Mouse (Mus musculus) thymus, postnatal 10 days (tissue): Measurements from ENCODE around the gene Arhgap35.

Source experiments
- DNase-seq, 2 experiments: peaks; one replicate each; pipeline ENCODE4 v3.0.0; 2021; ENCODE audit warnings: low spot score in 2 of 2

Gene Arhgap35

DNA sequence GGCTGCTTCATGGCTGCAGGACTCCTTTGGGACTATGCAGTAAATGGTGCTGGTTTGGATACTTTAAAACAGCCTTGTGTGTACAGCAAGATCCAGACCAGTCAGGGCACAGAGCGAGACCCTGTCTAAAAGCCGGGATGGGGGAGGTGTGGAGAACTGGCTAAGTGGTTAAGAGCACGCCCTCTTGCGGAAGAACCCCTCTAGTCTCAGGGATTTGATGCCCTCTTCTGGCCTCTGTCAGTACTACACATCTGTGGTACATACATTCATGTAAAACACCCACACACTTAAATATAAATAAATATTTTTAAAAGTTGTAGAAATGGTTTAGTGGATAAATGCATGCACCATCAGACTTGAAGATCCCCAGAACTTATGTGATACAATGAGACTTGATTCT lies 148.2 kb downstream of the Arhgap35 start:
- peak in 1 of 2 experiments; percentile 48 for DNase-seq

GRCm38 (mm10) chr7:16465568-16465967 lies 149.2 kb downstream of the Arhgap35 start:
- DNase-seq = no peak

GRCm38 (mm10) chr7:16465160-16465559 lies 149.6 kb downstream of the Arhgap35 start:
- peak; percentile 29 to 73 for DNase-seq

DNA sequence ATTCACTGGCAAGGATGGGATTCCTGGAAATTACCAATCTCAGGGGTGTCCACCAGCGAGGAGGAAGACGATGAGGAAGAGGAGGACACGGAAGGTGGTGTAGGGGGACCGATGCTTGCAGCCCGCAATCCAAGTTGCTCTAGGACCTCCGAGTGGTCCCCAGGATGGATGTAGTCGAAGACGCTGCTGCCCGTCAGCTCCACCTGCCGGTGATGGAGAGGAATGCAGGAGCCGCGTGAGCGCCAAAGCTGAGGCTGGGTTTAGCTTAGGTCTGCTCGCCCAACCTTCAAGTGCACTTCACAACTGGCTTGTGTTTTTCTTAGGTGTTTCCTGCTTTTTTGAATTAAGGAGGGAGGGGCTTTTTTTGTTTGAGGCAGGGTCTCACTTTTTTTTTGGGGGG lies 151.6 kb downstream of the Arhgap35 start:
- peak; percentile 68 to 90 for DNase-seq

DNA sequence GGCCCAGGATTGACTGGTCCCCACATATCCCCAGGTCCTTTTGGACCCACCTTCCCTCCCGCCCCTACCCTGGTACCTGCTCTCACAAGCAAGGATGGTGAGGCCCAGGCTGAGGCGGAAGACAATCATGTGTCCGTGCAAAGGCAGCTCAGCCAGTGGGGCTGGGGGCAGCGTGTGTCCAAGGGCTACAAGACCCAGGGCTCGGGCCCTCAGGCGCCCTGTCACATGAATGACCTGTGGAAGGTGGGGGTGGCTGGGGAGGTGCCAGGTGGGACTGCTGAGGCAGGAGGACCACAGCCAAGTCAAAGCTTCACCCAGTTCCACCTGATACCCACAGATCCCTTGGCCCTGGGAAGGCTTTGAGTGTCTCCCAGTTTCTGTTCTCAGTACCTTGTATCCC lies 153.1 kb downstream of the Arhgap35 start:
- DNase-seq = no peak

DNA sequence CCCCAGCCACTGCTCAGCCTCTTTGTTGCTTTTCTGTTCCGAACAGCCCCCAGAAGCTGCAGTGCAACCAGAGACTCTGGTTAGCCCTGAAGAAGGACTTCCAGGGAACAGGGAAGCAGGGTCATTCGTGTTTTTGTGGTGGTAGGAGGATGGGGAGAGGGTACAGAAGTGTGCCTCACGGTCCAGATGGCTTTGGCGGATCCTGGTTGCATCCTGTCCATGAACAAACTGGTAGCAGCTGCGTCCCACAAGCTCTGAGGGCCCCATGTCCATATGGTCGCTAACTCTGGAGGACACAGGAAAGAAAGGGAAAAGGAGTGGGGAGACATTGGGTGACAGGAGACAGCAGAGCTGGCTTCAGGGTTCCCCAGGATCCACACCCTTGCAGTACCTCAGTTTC lies 153.6 kb downstream of the Arhgap35 start:
- no peak for DNase-seq

GRCm38 (mm10) chr7:16460566-16460965 lies 154.2 kb downstream of the Arhgap35 start:
- DNase-seq = no peak

DNA sequence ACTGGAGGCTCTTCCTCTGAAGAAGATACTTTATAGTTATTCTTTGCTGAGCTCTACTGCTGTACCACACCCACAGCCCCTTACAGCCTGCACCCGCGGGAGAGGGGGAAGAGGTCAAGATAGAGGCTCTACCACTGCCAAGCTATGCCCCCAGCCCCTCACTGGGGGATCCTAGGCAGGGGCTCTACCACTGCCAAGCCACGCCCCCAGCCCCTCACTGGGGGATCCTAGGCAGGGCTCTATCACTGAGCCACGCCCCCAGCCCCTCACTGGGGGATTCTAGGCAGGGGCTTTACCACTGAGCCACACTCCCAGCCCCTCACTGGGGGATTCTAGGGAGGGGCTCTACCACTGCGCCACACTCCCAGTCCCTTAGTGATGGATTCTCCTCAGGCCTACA lies 158.5 kb downstream of the Arhgap35 start:
- no peak for DNase-seq

DNA sequence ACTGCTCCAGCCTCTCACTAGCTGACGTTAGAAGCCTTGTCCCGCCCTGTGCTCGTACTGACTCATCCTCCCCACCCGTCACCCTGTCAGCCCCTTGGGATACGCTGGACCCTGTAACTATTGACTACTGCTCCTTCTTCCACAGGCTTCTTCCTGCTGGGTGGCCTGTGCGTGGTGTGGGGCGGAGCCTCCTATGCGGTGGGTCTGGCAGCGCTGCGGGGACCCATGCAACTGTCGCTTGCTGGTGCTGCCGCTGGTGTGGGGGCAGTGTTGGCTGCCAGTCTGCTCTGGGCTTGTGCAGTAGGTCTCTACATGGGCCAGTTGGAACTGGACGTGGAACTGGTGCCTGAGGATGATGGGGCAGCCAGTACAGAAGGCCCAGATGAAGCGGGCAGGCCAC lies 159.8 kb downstream of the Arhgap35 start:
- DNase-seq = no peak

DNA sequence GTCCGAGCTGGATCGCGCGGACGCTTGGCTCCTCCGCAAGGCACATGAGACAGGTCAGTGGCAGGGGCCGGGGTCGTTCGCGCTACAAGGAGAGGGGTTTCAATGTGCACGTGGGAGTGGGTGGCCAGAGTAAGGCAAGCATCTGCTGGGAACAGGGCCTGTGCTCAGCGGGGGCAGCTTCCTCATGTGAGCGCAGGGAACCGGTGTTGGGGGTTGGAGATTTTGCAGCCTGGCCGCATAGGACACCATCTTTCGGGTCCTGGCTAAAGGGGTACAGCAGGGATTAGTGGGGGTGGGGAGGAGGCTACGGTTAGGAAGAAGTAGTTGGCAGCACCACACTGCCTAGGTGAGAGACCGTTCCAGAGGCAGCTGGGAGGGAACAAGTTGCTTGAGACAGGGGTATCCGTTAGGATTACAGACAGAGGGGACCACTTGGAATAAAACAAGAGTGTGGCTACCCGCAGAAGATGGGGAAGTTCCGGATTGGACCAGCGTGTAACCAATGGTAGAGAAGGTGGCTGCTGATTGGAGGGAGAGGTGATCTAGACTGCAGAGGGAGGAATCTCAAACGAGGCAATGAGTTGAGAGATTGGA lies 161.6 kb downstream of the Arhgap35 start:
- DNase-seq = peak; percentile 22 to 33

GRCm38 (mm10) chr7:16452587-16453073 lies 162.2 kb downstream of the Arhgap35 start, which contains the start of gene Tmem160:
Gene Tmem160 (plus strand): TSS chr7:16452779.
- peak; percentile 87 to 91 for DNase-seq

DNA sequence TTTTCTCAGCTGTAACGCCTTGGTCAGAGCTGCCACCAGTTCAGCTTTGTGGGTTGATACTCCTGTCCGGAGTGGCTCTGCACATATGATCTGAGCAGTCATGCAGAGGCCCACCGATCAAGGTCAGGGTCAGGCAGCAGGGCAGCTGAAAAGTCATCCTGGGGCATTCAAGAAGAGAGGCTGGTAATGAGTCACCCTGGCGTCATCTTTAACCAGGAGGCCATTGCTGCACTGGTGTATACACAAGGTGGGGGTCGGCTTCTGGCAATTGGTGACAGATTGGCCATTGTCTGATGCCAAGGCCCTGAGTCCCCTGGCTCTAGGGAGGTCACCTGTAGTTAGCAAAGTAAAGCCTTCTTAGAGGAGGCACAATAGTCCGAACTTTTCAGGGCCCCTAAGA lies 163.1 kb downstream of the Arhgap35 start:
- DNase-seq = no peak
